Mouse (Mus musculus): ENCODE data around the gene Glb1l. TPM values are rescaled to one million over a fixed set of nuclear protein-coding genes. Genes with fewer than 3 reads are reported as not detected.
A peak's percentile ranks its signal among the peaks of the same experiment; 100 is the strongest.

Gene Glb1l
- total and polyA plus RNA-seq, 3 experiments = 3.2 to 4.9 (median 3.8) TPM

- WGBS = 2% methylated on average over 34 of the region's 34 CpGs
- H3K4me1 ChIP-seq (ENCODE audit: control insufficient read depth, insufficient read depth, low read length) = peaks cover 2% of the 10 kb centered on the region
- peak within 1 kb of the TSS; percentile 90 for H3K9ac ChIP-seq (ENCODE audit: low read depth, low read length)
- H3K79me2 ChIP-seq (replicated peaks; ENCODE audit: control insufficient read depth, insufficient read depth, low read length) = no peaks in the 10 kb centered on the region
- no peak for DNase-seq
- TF ChIP-seq CTCF (IDR thresholded peaks at IDR 0.05) (peak; percentile 46; the same call in 1 of the 2 replicates), POLR2A (IDR thresholded peaks at IDR 0.05; ENCODE audit: insufficient read depth, low read depth, low read length) (no peak)
- peaks cover under 1% of the 10 kb centered on the region for H3K36me3 ChIP-seq (ENCODE audit: control insufficient read depth, insufficient read depth, low read length)
- intact Hi-C loops (cut with DNase I) = no loop called here
- H3K27me3 ChIP-seq (ENCODE audit: control insufficient read depth, insufficient read depth, low read length) = no peaks in the 10 kb centered on the region
- H3K27ac ChIP-seq = peak within 1 kb of the TSS; percentile 88
- H3K4me3 ChIP-seq = peak within 1 kb of the TSS; percentile 62
These were observed 8.9 kb upstream of the Glb1l start, which contains the start of gene Tuba4a for GRCm38 (mm10) chr1:75219531-75219930. Gene Tuba4a (minus strand): TSS chr1:75219865.

- Histone ChIP-seq H3K9ac (ENCODE audit: low read depth, low read length) (peak overlapping the region; percentile 90), H3K27ac (peak overlapping the region; percentile 88), H3K4me1 (ENCODE audit: control insufficient read depth, insufficient read depth, low read length) (peaks cover 2% of the 10 kb centered on the region), H3K79me2 (replicated peaks; ENCODE audit: control insufficient read depth, insufficient read depth, low read length) (no peaks in the 10 kb centered on the region), H3K27me3 (ENCODE audit: control insufficient read depth, insufficient read depth, low read length) (no peaks in the 10 kb centered on the region), H3K4me3 (peak overlapping the region; percentile 62), H3K36me3 (ENCODE audit: control insufficient read depth, insufficient read depth, low read length) (peaks cover 5% of the 10 kb centered on the region)
- intact Hi-C loops (cut with DNase I) = no loop called here
- TF ChIP-seq POLR2A (IDR thresholded peaks at IDR 0.05; ENCODE audit: insufficient read depth, low read depth, low read length) = peak; percentile 99
- TF ChIP-seq CTCF (IDR thresholded peaks at IDR 0.05) = peak; percentile 55
- TF ChIP-seq EP300 (IDR thresholded peaks at IDR 0.05; ENCODE audit: insufficient read depth, low read depth, low read length) = peak; percentile 71; the same call in 1 of the 2 replicates
- under 1% methylated on average over 24 of the region's 24 CpGs for WGBS
- DNase-seq = peak; percentile 92 to 94
These were observed 8.5 kb upstream of the Glb1l start for GRCm38 (mm10) chr1:75219078-75219477.

DNA sequence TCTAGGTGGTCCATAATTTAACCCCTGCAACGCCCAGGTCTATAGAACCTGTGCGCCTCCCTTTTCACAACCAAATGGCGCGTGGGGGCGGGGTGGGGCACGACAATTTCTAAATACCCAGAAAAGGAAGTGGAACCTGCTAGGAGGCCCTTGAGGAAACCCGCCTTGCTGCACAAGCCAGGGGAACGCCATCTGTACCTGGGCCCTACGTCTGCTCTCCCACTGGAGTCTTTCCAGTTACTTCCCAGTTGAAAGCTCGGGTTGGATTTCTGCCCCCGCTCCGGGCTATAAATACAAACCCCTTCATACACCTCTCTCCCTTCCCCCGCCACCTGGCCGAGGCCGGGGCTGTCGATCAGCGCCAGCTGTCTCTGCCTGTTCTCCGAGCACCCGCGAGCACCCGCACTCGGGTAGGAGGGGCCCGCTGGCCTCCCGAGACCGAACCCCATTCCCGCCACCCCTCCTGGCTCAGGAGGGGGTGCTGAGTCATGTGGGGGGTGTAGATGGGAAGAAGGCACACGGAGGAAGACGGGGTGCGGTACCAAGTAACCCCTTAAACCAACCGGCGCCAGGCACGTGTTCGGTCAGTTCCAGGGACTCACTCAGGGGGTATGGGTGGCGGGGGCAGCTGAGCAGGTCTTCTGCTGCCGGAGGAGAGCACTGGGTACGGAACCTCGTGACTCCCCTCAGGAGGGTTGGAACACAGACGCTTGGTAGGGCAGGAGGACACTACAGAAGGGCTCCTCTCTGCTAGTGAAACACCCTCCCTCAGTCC is 7.8 kb upstream of the Glb1l start:
- Histone ChIP-seq H3K9ac (ENCODE audit: low read depth, low read length) (peak overlapping the region; percentile 90), H3K4me3 (peak overlapping the region; percentile 62), H3K27me3 (ENCODE audit: control insufficient read depth, insufficient read depth, low read length) (no peaks in the 10 kb centered on the region), H3K4me1 (ENCODE audit: control insufficient read depth, insufficient read depth, low read length) (peaks cover 4% of the 10 kb centered on the region), H3K36me3 (ENCODE audit: control insufficient read depth, insufficient read depth, low read length) (peaks cover 11% of the 10 kb centered on the region), H3K27ac (peak overlapping the region; percentile 88), H3K79me2 (replicated peaks; ENCODE audit: control insufficient read depth, insufficient read depth, low read length) (no peaks in the 10 kb centered on the region)
- WGBS = 1% methylated on average over 38 of the region's 38 CpGs
- DNase-seq = peak; percentile 77 to 83
- intact Hi-C loops (cut with DNase I) = loop anchor here (1.0 kb wide), 1 partner anchor 18 kb away; the partner anchor contains the start of gene Dnajb2
- TF ChIP-seq EP300 (IDR thresholded peaks at IDR 0.05; ENCODE audit: insufficient read depth, low read depth, low read length) = no peak
- TF ChIP-seq CTCF (IDR thresholded peaks at IDR 0.05) = no peak
- peak; percentile 44; the same call in 1 of the 2 replicates for TF ChIP-seq POLR2A (IDR thresholded peaks at IDR 0.05; ENCODE audit: insufficient read depth, low read depth, low read length)

- DNase-seq = peak in 1 of 2 experiments; percentile 23
- H3K36me3 ChIP-seq (ENCODE audit: control insufficient read depth, insufficient read depth, low read length) = peaks cover 14% of the 10 kb centered on the region
- H3K4me1 ChIP-seq (ENCODE audit: control insufficient read depth, insufficient read depth, low read length) = peaks cover 5% of the 10 kb centered on the region
- TF ChIP-seq POLR2A (IDR thresholded peaks at IDR 0.05; ENCODE audit: insufficient read depth, low read depth, low read length) (no peak), CTCF (IDR thresholded peaks at IDR 0.05) (no peak), EP300 (IDR thresholded peaks at IDR 0.05; ENCODE audit: insufficient read depth, low read depth, low read length) (no peak)
- peak overlapping the region; percentile 88 for H3K27ac ChIP-seq
- peak overlapping the region; percentile 62 for H3K4me3 ChIP-seq
- 3% methylated on average over 6 of the region's 6 CpGs for WGBS
- no peaks in the 10 kb centered on the region for H3K27me3 ChIP-seq (ENCODE audit: control insufficient read depth, insufficient read depth, low read length)
- H3K9ac ChIP-seq (ENCODE audit: low read depth, low read length) = peak overlapping the region; percentile 78
- intact Hi-C loops (cut with DNase I) = loop anchor here (1.0 kb wide), 1 partner anchor 18 kb away; the partner anchor contains the start of gene Dnajb2
- H3K79me2 ChIP-seq (replicated peaks; ENCODE audit: control insufficient read depth, insufficient read depth, low read length) = no peaks in the 10 kb centered on the region
These were observed 7.2 kb upstream of the Glb1l start for GRCm38 (mm10) chr1:75217893-75218226.

- 46% methylated on average over 13 of the region's 13 CpGs for WGBS
- peaks cover 5% of the 10 kb centered on the region for H3K4me1 ChIP-seq (ENCODE audit: control insufficient read depth, insufficient read depth, low read length)
- H3K36me3 ChIP-seq (ENCODE audit: control insufficient read depth, insufficient read depth, low read length) = peaks cover 14% of the 10 kb centered on the region
- H3K79me2 ChIP-seq (replicated peaks; ENCODE audit: control insufficient read depth, insufficient read depth, low read length) = no peaks in the 10 kb centered on the region
- TF ChIP-seq CTCF (IDR thresholded peaks at IDR 0.05) (no peak), EP300 (IDR thresholded peaks at IDR 0.05; ENCODE audit: insufficient read depth, low read depth, low read length) (peak; percentile 91), POLR2A (IDR thresholded peaks at IDR 0.05; ENCODE audit: insufficient read depth, low read depth, low read length) (peak; percentile 55)
- H3K4me3 ChIP-seq = peak overlapping the region; percentile 62
- H3K27ac ChIP-seq = peak overlapping the region; percentile 88
- intact Hi-C loops (cut with DNase I) = no loop called here
- DNase-seq = peak; percentile 65 to 72
- H3K9ac ChIP-seq (ENCODE audit: low read depth, low read length) = peak overlapping the region; percentile 78
- H3K27me3 ChIP-seq (ENCODE audit: control insufficient read depth, insufficient read depth, low read length) = no peaks in the 10 kb centered on the region
These were observed 6.4 kb upstream of the Glb1l start for GRCm38 (mm10) chr1:75216797-75217585.
